Mouse (Mus musculus) midbrain, embryonic 13.5 days (tissue): ENCODE measurements at regions not wholly inside any gene's neighbourhood (a gene's known extent, or its start where the extent isn't known, plus 50 kb on each side); places are given as distances from the start of the nearest gene placed in this dataset.
"Not testable (repeated sequence)": the region's sequence is repeated elsewhere in the genome, so short reads cannot be mapped to it uniquely, and the experiment has no call there.

Experiments
- ATAC-seq: fragments of 200-750 bp; cut with Nextera tagmentation; 2 replicates; pipeline ENCODE4 v1.8.0; 2017; ENCODE audit warnings: mild to moderate bottlenecking, moderate TSS enrichment, moderate library complexity
- H3K27ac ChIP-seq: fragments of 300-500 bp; sonication (generic); 2 replicates; pipeline ENCODE4 v1.5.1; 2015; ENCODE audit warnings: inconsistent platforms, mild to moderate bottlenecking, moderate library complexity
- H3K27me3 ChIP-seq: fragments of 300-500 bp; sonication (generic); 2 replicates; pipeline ENCODE4 v1.6.1; 2015; ENCODE audit warnings: mild to moderate bottlenecking, inconsistent platforms
- H3K36me3 ChIP-seq: fragments of 300-500 bp; sonication (generic); 2 replicates; pipeline ENCODE4 v1.6.1; 2015; ENCODE audit warnings: mild to moderate bottlenecking, inconsistent platforms
- H3K4me1 ChIP-seq: fragments of 300-500 bp; sonication (generic); replicated peaks from 2 replicates; pipeline ENCODE4 v1.6.1; 2015; ENCODE audit warnings: inconsistent platforms
- H3K4me2 ChIP-seq: fragments of 300-500 bp; sonication (generic); replicated peaks from 2 replicates; pipeline ENCODE4 v1.6.1; 2015; ENCODE audit warnings: moderate library complexity, mild to moderate bottlenecking, inconsistent platforms
- H3K4me3 ChIP-seq: fragments of 300-500 bp; sonication (generic); replicated peaks from 2 replicates; pipeline ENCODE4 v1.5.1; 2015; ENCODE audit warnings: mild to moderate bottlenecking, inconsistent platforms
- H3K9ac ChIP-seq: fragments of 300-500 bp; sonication (generic); replicated peaks from 2 replicates; pipeline ENCODE4 v1.6.1; 2015; ENCODE audit warnings: mild to moderate bottlenecking, inconsistent platforms
- H3K9me3 ChIP-seq: fragments of 300-500 bp; sonication (generic); 2 replicates; pipeline ENCODE4 v1.6.1; 2016; ENCODE audit warnings: mild to moderate bottlenecking, inconsistent platforms
- WGBS: fragments of 180-500 bp; shearing (Covaris S2); methylation state at CpG from one replicate; pipeline ENCODE4 v1.1.7; 2015; 5-methylcytosine and 5-hydroxymethylcytosine counted together

- no peaks in the 10 kb centered on the region for H3K36me3 ChIP-seq
- no peaks in the 10 kb centered on the region for H3K9me3 ChIP-seq
Observed at GRCm38 (mm10) chr9:91074175-91074480, 288.1 kb upstream of the Zic4 start.

GRCm38 (mm10) chr9:91077490-91077889 is 284.7 kb upstream of the Zic4 start:
- no peak for ATAC-seq

More at GRCm38 (mm10) chr9:91074175-91074480, 288.1 kb upstream of the Zic4 start:
- ATAC-seq = no peak
- Histone ChIP-seq H3K27me3 (no peaks in the 10 kb centered on the region), H3K4me3 (no peak overlapping the region), H3K27ac (no peak overlapping the region), H3K4me1 (0 out of 2 replicates have a peak, but pooled peaks cover 5% of the 10 kb centered on the region), H3K4me2 (no peak overlapping the region), H3K9ac (no peak overlapping the region)
- WGBS = 63% methylated on average over 5 of the region's 5 CpGs

GRCm38 (mm10) chr9:91083791-91084190 is 278.4 kb upstream of the Zic4 start:
- Histone ChIP-seq H3K4me2 (no peak overlapping the region), H3K27me3 (no peaks in the 10 kb centered on the region), H3K9me3 (no peaks in the 10 kb centered on the region), H3K9ac (no peak overlapping the region), H3K4me3 (no peak overlapping the region), H3K36me3 (no peaks in the 10 kb centered on the region), H3K4me1 (no peaks in the 10 kb centered on the region), H3K27ac (no peak overlapping the region)
- WGBS = 42% methylated on average over 1 of the region's 1 CpGs
- ATAC-seq = no peak

More at GRCm38 (mm10) chr9:91077490-91077889, 284.7 kb upstream of the Zic4 start:
- WGBS = 0% methylated on average over 1 of the region's 1 CpGs
- no peak overlapping the region for H3K9ac ChIP-seq
- H3K27ac ChIP-seq = no peak overlapping the region
- H3K9me3 ChIP-seq = no peaks in the 10 kb centered on the region
- H3K36me3 ChIP-seq = no peaks in the 10 kb centered on the region
- H3K4me1 ChIP-seq = 0 out of 2 replicates have a peak, but pooled peaks cover 5% of the 10 kb centered on the region
- no peaks in the 10 kb centered on the region for H3K27me3 ChIP-seq
- H3K4me3 ChIP-seq = no peak overlapping the region
- no peak overlapping the region for H3K4me2 ChIP-seq

GRCm38 (mm10) chr9:91085923-91086322 is 276.3 kb upstream of the Zic4 start:
- H3K9me3 ChIP-seq = no peaks in the 10 kb centered on the region
- no peak overlapping the region for H3K27ac ChIP-seq
- no peak overlapping the region for H3K4me3 ChIP-seq
- no peaks in the 10 kb centered on the region for H3K27me3 ChIP-seq
- 87% methylated on average over 3 of the region's 3 CpGs for WGBS
- H3K36me3 ChIP-seq = no peaks in the 10 kb centered on the region
- H3K4me1 ChIP-seq = no peaks in the 10 kb centered on the region
- no peak for ATAC-seq
- no peak overlapping the region for H3K4me2 ChIP-seq
- H3K9ac ChIP-seq = no peak overlapping the region

- Histone ChIP-seq H3K27ac (no peak overlapping the region), H3K9ac (no peak overlapping the region), H3K9me3 (no peaks in the 10 kb centered on the region), H3K4me3 (no peak overlapping the region), H3K27me3 (no peaks in the 10 kb centered on the region), H3K4me2 (no peak overlapping the region), H3K36me3 (no peaks in the 10 kb centered on the region), H3K4me1 (no peaks in the 10 kb centered on the region)
- ATAC-seq = no peak
- 73% methylated on average over 2 of the region's 2 CpGs for WGBS
Observed at GRCm38 (mm10) chr9:91089348-91089747, 272.9 kb upstream of the Zic4 start.

GRCm38 (mm10) chr9:91091421-91092050 is 270.7 kb upstream of the Zic4 start:
- no peak overlapping the region for H3K4me2 ChIP-seq
- WGBS = 90% methylated on average over 1 of the region's 1 CpGs
- no peaks in the 10 kb centered on the region for H3K36me3 ChIP-seq
- H3K27ac ChIP-seq = no peak overlapping the region
- H3K9ac ChIP-seq = no peak overlapping the region
- H3K27me3 ChIP-seq = no peaks in the 10 kb centered on the region
- no peak overlapping the region for H3K4me3 ChIP-seq
- no peak for ATAC-seq
- no peaks in the 10 kb centered on the region for H3K4me1 ChIP-seq
- H3K9me3 ChIP-seq = no peaks in the 10 kb centered on the region

- no peak for ATAC-seq
- Histone ChIP-seq H3K4me3 (no peak overlapping the region), H3K36me3 (no peaks in the 10 kb centered on the region), H3K4me1 (no peaks in the 10 kb centered on the region), H3K9me3 (no peaks in the 10 kb centered on the region), H3K9ac (no peak overlapping the region), H3K27ac (no peak overlapping the region), H3K4me2 (no peak overlapping the region), H3K27me3 (no peaks in the 10 kb centered on the region)
- 56% methylated on average over 1 of the region's 1 CpGs for WGBS
Observed at GRCm38 (mm10) chr9:91101614-91102407, 260.4 kb upstream of the Zic4 start.

GRCm38 (mm10) chr9:91122441-91123035 is 239.7 kb upstream of the Zic4 start:
- Histone ChIP-seq H3K9ac (no peak overlapping the region), H3K4me1 (no peaks in the 10 kb centered on the region), H3K36me3 (no peaks in the 10 kb centered on the region), H3K27me3 (no peaks in the 10 kb centered on the region), H3K4me2 (no peak overlapping the region), H3K4me3 (no peak overlapping the region), H3K9me3 (no peaks in the 10 kb centered on the region), H3K27ac (no peak overlapping the region)
- ATAC-seq = no peak
- WGBS = 82% methylated on average over 5 of the region's 5 CpGs

- Histone ChIP-seq H3K4me2 (no peak overlapping the region), H3K36me3 (no peaks in the 10 kb centered on the region), H3K9ac (no peak overlapping the region), H3K9me3 (no peaks in the 10 kb centered on the region), H3K27ac (no peak overlapping the region), H3K27me3 (no peaks in the 10 kb centered on the region), H3K4me3 (no peak overlapping the region), H3K4me1 (no peaks in the 10 kb centered on the region)
- ATAC-seq = no peak
- 84% methylated on average over 7 of the region's 7 CpGs for WGBS
Observed at GRCm38 (mm10) chr9:91123208-91123607, 239.0 kb upstream of the Zic4 start.

GRCm38 (mm10) chr9:91126630-91127245 is 235.5 kb upstream of the Zic4 start:
- Histone ChIP-seq H3K4me2 (no peak overlapping the region), H3K27me3 (no peaks in the 10 kb centered on the region), H3K4me1 (no peaks in the 10 kb centered on the region), H3K9ac (no peak overlapping the region), H3K36me3 (no peaks in the 10 kb centered on the region), H3K4me3 (no peak overlapping the region), H3K27ac (no peak overlapping the region), H3K9me3 (no peaks in the 10 kb centered on the region)
- 66% methylated on average over 8 of the region's 8 CpGs for WGBS
- no peak for ATAC-seq

GRCm38 (mm10) chr9:91128491-91128890 is 233.7 kb upstream of the Zic4 start:
- not testable (repeated sequence) for H3K27me3 ChIP-seq, H3K9ac ChIP-seq, H3K27ac ChIP-seq

GRCm38 (mm10) chr9:91130111-91130720 is 232.0 kb upstream of the Zic4 start:
- 74% methylated on average over 13 of the region's 13 CpGs for WGBS
- Histone ChIP-seq H3K9me3 (no peaks in the 10 kb centered on the region), H3K4me2 (no peak overlapping the region), H3K27ac (no peak overlapping the region), H3K4me3 (no peak overlapping the region), H3K4me1 (no peaks in the 10 kb centered on the region), H3K27me3 (no peaks in the 10 kb centered on the region), H3K36me3 (no peaks in the 10 kb centered on the region), H3K9ac (no peak overlapping the region)
- no peak for ATAC-seq

More at GRCm38 (mm10) chr9:91128491-91128890, 233.7 kb upstream of the Zic4 start:
- H3K4me2 ChIP-seq, H3K4me1 ChIP-seq, H3K9me3 ChIP-seq, ATAC-seq, H3K4me3 ChIP-seq, H3K36me3 ChIP-seq: not testable (repeated sequence)
- WGBS = 45% methylated on average over 2 of the region's 2 CpGs
